Mouse (Mus musculus): Measurements from ENCODE around the gene Pdk2.

Gene Pdk2

GRCm38 (mm10) chr11:95041139-95041609 lies at the start of gene Pdk2:
Gene Pdk2, minus strand, starts transcription at chr11:95041354.
- peak; percentile 98 to 99 for DNase-seq

GRCm38 (mm10) chr11:95088857-95089779 lies 48.0 kb upstream of the Pdk2 start:
- peak; percentile 65 to 81 for DNase-seq

- DNase-seq = no peak
Observed at GRCm38 (mm10) chr11:95088286-95088685, 47.1 kb upstream of the Pdk2 start.

- DNase-seq = no peak
Observed at GRCm38 (mm10) chr11:95087301-95088228, 46.4 kb upstream of the Pdk2 start.

GRCm38 (mm10) chr11:95086229-95086628 lies 45.1 kb upstream of the Pdk2 start:
- DNase-seq = no peak

GRCm38 (mm10) chr11:95085710-95086109 lies 44.6 kb upstream of the Pdk2 start:
- DNase-seq = no peak

GRCm38 (mm10) chr11:95084811-95085382 lies 43.7 kb upstream of the Pdk2 start:
- DNase-seq = no peak

GRCm38 (mm10) chr11:95084175-95084574 lies 43.0 kb upstream of the Pdk2 start:
- no peak for DNase-seq

- no peak for DNase-seq
Observed at GRCm38 (mm10) chr11:95082896-95083295, 41.7 kb upstream of the Pdk2 start.

GRCm38 (mm10) chr11:95080783-95081182 lies 39.6 kb upstream of the Pdk2 start:
- no peak for DNase-seq

GRCm38 (mm10) chr11:95079256-95079875 lies 38.2 kb upstream of the Pdk2 start:
- peak; percentile 72 to 75 for DNase-seq

GRCm38 (mm10) chr11:95077956-95078355 lies 36.8 kb upstream of the Pdk2 start:
- no peak for DNase-seq

GRCm38 (mm10) chr11:95076536-95077111 lies 35.5 kb upstream of the Pdk2 start, which contains the start of gene Itga3:
Gene Itga3, minus strand, starts transcription at chr11:95076801.
- DNase-seq = peak; percentile 86

- DNase-seq = peak in 1 of 2 experiments; percentile 68
Observed at GRCm38 (mm10) chr11:95076041-95076535, 34.9 kb upstream of the Pdk2 start.

GRCm38 (mm10) chr11:95075197-95076040 lies 34.3 kb upstream of the Pdk2 start:
- DNase-seq = no peak

GRCm38 (mm10) chr11:95074694-95075093 lies 33.5 kb upstream of the Pdk2 start:
- DNase-seq = no peak

- no peak for DNase-seq
Observed at GRCm38 (mm10) chr11:95073835-95074234, 32.7 kb upstream of the Pdk2 start.

- DNase-seq = peak; percentile 45 to 63
Observed at GRCm38 (mm10) chr11:95072804-95073203, 31.6 kb upstream of the Pdk2 start.

- DNase-seq = no peak
Observed at GRCm38 (mm10) chr11:95072136-95072535, 31.0 kb upstream of the Pdk2 start.

- no peak for DNase-seq
Observed at GRCm38 (mm10) chr11:95071266-95071665, 30.1 kb upstream of the Pdk2 start.

All from kidney, adult 8-10 months (tissue).